Mouse (Mus musculus): ENCODE results near the gene Serp2.
"Not testable (repeated sequence)": the region's sequence is repeated elsewhere in the genome, so short reads cannot be mapped to it uniquely, and the experiment has no call there.

Serp2 gene

DNA sequence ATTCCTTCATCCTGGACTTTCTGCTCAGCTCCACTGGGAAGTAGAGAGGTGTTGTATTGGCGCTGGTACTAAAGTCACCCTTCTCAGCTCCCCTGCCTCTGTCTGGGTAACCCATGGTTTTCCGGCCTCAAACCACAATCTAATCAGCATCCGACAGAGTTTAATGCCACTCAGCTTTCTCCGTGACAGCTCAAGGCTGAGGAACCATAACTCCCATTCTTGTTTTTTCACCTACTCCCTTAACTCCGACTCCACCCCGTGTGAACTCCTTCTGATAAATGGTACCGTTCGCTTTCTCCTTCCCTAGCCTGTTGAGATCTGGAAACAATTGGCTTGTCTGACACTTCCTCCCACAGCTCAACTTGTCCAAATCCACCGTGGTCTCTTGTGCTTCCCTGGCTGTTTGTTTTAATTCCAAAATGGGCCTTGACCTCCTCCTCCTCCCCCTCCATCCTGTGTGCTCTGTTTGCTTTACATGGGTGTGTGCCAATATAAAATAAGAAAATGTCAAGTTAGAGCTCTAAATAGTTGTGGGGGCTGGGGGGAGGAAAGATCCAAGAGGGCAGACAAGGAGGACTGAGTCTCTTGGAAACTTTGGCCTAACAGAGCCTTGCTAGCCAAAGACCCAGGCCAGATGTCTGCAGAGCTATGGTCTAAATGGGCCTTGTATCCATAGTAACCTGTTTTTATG, 12.7 kb upstream of the Serp2 start:
- no peak for DNase-seq (ENCODE audit: low spot score in 2 of 2)

DNA sequence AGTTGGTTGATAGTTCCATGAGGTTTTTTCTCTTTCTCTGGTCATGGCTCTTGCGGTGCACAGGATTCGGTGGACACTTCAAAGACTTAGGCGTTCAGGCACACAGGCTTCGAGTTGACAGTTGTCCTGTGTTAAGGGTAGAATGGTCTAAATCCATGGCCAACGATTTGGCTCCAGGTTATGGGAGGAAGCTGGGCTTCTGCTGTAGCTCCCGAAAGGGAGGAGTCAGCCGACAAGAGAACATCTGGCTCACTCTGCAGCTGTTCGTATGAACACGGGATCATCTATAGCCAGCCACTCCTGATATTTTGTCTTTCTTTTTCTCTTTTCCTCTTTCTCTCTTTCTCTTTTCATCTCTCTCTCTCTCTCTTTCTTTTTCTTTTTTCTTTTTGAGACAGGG, 11.9 kb upstream of the Serp2 start:
- no peak for DNase-seq (ENCODE audit: low spot score in 2 of 2)

DNA sequence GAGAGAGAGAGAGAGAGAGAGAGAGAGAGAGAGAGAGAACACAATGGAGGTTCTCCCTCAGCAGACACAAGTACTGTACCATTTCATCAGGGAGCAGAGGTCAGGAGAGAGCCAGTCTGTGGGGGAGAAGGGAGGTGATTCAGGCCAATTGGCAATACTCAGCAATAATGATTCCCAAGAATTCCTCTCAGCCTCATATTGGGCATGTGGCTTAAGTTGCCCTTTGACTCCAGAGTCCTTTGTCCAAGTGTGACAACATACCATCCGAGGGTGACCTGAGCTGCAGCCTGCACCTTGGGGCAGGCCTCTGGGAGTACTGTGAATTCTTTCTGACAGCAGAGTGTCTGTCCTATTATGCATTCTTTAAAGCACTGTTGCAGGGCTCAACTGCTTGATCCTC, 10.6 kb upstream of the Serp2 start:
- no peak for DNase-seq (ENCODE audit: low spot score in 2 of 2)

DNA sequence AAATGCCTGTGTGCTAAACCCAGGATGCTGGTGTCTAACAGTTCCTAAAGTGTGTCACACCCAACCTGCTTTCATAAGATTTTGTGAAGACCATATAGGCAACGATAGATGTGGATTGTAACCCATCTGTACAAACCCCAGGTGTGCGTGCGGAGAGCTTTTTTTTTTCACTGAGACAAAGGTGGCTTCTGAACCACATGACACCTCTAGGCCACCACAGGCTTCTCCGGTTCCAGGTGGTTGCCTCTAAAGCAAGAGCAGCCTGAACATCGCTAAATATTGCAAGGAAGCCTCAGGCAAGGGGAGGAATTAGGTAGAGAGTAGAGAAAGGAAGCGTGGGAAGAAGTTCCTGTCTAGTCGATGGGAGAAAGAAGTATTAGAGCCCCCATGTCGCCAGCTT, 10.0 kb upstream of the Serp2 start:
- peak; percentile 43 to 48 for DNase-seq (ENCODE audit: low spot score in 2 of 2)

DNA sequence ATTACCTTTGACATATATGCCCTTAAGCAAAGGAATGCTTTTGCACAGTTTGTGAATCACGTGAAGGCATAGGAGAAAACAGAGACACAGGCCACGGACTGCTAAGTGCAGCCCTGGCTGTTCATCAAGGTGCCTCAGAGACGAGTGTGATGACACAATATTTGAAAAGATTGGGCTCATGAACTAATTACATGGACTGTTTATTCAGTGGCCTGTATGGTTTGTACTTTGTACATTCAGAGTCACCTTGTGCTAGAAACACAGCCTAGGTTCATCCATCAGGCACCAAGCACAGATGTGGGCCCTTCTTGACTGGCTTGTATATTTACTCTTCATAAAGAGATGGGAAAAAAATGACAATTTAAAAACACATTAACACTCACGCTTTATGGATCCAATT, 9.5 kb upstream of the Serp2 start:
- no peak for DNase-seq (ENCODE audit: low spot score in 2 of 2)

DNA sequence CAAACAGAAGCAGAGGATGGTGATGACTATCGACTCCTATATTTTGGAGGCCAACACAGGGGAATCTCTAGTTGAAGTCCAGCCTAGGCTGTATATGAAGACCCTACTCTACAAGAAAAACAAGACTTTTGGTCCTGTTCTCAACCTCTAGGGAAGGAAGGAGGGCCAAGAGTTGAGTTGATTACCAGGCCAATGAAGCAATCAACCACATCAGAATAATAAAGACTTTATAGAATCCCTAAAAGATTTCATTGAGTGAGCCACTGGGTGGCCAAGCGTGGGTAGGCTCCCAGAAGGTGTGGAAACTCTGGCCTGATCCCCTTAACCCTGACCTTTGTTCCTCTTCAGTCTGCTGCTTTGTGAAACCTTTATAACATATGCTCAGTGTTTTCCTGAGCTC, 2.5 kb upstream of the Serp2 start:
- no peak for DNase-seq (ENCODE audit: low spot score in 2 of 2)

DNA sequence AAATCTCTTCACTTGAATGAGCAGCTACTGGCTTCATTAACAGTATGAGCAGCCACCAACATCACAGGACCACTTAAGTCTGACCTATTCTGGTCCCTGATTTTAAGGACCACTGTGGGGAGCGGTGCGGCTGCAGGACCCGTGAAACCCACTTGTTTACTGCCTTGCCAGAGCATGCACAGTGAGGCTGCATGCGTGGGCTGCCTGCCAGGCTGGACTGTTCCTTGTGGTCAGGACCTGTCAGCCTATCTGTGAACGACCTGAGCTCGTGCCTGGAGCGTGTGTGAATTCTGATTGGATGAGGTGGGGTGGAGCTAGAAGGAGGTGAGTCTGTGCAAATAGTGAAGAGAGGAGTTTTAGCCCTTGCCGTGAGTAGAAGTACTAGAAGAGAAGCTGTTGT, 1.5 kb upstream of the Serp2 start:
- not testable (repeated sequence) for DNase-seq (ENCODE audit: low spot score in 2 of 2)

DNA sequence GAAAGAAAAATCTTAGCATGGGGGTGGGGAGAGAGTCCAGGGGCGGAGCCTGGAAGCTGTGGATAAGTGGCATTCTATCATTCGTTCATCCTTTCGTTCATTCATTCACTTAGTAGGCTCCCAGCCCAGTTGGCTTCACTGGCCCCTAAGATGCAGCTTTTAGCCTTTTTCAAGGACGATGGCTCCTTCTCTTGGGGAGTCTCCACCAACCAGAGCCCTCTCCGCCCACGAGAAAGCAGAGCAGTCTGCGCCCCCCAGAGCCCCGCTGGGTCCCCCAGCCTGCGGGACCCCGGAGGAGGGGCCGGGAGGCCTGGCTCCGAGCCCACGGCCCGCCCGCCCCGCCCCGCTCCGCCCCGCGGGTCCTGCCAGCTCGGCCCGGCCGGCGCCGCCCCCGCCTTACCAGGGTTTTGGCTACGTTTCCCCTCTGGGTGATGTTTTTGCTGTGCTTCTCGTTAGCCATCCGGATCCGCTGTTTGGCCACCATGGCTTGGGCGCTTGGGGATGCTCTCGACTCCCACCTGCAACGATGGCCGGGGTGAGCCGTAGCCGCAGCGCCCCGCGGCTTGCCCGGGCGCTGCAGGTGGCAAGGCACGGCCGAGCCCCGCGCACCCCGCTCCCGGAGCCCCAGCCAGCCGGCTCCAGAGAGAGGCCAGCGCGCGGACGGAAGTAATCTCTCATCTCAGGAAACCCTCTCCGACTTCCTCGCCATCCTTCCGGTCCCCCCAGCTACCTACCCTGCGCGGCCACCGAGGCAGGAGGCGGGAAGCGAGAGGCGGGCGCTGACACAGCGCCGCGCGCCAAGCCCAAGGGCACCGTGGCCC, 448 bp downstream of the Serp2 start:
- peak; percentile 55 to 66 for DNase-seq (ENCODE audit: low spot score in 2 of 2)

DNA sequence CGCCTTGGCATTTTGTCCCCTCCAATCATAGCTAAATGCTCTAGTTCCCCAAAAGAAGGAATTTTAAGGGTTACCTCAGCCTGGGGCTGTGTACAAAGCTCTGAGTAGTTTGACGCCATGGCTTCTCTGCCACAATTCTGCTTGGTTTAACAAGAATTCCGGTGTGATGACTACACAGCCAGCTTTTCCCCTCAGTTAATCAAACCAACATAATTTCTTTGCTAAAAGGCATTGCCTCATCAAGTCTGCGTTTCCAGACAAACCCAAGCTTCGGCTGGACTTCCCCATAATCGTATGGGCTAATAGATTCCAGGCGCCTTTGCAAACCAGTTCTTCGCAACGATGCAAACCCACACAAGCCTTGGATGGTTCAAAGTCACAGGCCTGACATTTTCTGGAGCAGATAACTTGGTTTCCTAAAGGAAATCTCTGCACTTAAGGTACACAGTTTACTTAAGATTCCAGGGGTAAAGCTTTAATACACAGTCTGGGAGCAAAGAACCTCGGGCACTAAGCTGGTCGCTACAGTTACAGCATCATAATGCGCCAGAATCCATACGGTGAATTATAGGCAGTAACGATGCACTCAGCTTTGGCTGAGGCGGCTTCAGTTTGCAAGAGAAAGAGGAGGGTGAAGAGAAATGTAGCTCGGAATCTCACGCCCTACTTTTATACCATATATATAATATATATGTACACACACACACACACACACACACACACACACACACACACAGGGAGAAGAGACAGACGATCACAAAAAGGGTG, 1.2 kb downstream of the Serp2 start:
- no peak for DNase-seq (ENCODE audit: low spot score in 2 of 2)

DNA sequence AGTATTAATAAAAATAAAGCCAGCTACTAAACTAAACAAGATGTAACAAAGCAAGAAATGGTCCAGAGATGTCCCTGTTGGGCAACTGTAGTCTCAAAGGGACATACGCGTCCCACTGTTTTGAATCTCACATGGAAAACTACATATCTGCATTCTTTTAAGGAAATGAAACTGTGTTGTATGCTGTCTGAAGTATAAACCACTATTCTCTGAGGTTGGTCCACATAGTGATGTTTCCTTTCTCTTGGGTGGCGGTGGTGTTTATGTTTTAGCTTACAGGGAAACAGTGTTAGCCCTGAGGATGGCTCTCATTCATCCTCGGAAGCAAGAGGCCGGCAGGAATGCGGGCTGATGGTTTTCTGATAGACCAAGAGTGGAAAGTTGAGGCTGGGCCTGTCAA, 12.6 kb downstream of the Serp2 start:
- DNase-seq (ENCODE audit: low spot score in 2 of 2), result no peak

DNA sequence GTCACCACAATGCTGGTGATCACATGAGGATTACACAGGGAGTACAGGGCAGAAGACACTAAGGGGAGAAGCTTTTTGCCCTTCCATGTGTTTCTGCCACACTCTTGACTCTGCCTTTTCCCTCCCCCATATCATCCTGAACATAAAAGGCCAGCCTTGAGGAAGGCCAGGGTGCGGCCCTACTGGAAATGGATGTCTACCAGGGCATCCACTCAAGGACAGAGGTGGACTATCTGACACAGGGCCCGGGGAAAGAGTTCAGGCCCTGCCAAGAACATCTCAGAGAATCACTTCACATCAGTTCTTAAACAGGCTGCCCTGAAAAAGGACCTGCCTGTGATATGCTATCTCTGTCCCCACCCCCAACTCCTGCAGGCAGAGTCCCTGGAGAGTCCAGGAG, 15.3 kb downstream of the Serp2 start:
- no peak for DNase-seq (ENCODE audit: low spot score in 2 of 2)

DNA sequence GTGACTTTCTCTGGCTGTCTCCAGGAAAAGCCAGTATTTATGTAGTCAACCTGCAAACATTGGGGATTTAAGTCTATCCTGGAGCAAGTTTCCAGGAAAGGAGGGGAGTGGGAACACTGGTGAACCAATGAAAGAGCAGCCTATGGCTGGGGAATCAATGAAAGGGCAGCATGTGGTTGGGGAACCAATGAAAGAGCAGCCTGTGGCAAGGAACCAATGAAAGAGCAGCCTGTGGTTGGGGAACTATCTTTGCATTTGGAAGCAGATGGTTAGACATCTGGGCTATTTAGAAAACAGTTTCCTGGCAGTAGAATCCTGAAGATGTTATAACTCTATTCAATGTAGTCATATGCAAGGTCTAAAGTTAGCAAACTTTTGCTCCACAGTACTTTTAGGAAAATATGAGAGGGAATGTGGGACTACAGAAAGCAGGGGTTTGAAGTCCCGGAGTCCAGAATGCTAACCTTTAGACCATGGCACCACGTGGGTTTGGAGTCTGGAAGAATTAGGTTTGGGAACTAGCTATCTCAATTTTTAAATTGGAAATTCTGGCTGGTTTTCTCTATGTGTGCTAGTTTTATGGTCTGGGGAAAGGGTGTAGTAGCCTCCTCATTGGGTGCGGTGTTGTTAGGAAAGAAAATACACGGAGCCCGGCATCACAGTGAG, 16.6 kb downstream of the Serp2 start:
- DNase-seq (ENCODE audit: low spot score in 2 of 2), result no peak

DNA sequence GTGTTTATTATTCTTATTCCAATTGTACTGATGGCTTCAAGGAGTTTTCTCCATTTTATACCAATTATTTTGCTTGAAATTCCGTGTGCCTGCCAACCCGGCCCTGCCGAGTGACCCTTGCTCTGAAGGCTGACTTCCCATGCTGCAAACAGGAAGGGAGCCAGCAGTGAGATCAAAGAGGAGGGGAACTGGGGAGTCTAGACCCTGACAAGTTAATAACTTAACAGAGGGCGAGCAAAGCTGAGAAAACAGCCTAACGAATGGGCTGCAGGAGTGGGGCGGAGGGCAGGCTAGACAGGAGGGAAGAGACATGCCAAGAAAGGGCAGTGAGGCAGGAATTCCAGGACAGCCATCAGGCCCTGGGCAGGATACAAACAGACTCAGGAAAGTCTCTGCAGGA, 19.8 kb downstream of the Serp2 start:
- no peak for DNase-seq (ENCODE audit: low spot score in 2 of 2)

DNA sequence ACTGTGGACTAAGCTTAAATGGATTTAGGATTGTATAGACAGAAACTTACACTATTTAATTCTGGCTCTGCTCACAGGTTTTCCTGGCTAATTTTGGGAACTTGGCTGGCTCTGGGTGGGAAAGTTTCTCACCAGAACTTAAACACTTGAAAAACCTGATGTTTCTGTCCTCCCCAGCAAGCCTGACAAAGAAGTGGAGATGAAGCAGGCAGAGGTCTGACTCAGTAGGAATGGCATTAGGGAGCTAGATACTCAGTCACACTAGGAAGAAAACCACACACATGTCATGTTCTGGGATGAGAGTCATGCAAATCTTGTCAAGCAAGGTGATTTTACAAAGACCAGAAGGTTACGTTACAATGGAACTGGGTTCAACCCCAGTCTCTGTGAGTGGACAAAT, 21.6 kb downstream of the Serp2 start:
- DNase-seq (ENCODE audit: low spot score in 2 of 2), result no peak

DNA sequence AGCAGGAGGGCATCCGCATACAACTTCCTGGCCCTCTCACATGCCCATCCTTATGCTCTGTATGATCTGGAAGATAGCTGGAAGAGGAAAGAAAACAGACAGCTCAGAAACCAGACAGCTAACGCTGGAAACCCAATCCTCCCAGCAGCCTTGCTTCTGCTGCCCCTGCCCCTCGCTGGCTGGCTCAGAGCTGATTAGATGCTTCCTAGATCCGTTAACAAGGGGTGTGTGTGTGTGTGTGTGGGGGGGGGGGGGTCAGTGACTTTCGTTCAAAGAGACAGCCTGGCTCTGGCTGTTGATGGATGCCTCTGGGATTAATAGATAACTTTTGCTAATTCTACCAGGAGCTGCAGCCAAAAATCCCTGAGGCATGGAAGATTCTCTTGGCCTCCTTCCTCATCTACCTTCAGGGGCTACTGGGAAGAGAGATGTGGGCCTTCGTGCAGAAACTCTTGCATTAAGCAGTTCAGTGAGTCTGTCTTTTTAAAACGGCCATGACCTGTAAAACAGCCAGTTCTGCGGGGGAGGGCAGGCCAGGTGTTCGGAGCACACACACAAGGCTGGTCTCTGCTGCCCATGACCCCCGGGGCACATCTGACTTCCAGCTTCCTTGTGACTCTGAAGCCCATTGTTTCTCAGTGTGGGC, 23.4 kb downstream of the Serp2 start:
- peak in 1 of 2 experiments; percentile 5 for DNase-seq (ENCODE audit: low spot score in 2 of 2)

DNA sequence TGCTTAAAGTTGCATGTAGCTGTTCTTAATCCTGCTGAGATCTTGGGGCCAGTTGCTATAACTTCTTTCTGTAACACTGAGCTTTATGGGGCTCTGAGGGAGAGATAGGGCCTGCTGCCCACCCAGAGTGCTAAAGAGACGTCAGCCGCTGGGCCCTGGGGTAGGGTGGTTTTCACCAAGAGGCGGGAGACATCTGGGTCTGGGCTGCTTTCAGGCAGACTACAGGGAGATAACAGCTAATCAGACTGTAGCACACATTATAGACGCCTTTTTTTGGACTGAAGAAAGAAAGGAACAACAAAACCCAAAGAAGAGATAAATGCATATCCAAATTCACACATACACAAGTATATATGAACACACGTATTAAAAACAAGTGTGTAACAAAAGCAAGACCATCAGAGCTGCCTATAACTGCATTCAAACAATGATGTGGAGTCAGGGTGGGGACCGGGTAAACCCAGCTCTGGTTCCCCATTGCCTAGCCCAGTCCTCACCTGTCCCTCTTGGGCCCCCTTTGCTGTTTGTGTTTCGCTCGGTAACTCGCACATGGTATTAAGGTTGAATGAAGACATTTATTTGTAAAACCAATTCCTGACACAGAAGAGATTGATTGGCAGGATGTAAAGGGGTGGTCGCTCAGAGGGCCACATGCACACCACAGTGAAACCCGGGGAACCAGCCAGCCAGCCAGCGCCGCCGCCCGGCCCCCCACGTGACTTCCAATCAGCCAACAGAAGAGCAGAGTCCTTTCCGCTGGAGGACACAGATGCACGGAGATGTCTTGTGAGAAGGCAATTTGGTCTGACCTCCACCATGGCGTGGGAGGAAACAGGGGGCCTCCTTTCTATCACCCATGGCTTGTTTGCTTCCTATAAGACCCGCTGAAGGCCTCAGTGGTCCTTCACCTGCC, 24.2 kb downstream of the Serp2 start:
- peak; percentile 35 to 59 for DNase-seq (ENCODE audit: low spot score in 2 of 2)

DNA sequence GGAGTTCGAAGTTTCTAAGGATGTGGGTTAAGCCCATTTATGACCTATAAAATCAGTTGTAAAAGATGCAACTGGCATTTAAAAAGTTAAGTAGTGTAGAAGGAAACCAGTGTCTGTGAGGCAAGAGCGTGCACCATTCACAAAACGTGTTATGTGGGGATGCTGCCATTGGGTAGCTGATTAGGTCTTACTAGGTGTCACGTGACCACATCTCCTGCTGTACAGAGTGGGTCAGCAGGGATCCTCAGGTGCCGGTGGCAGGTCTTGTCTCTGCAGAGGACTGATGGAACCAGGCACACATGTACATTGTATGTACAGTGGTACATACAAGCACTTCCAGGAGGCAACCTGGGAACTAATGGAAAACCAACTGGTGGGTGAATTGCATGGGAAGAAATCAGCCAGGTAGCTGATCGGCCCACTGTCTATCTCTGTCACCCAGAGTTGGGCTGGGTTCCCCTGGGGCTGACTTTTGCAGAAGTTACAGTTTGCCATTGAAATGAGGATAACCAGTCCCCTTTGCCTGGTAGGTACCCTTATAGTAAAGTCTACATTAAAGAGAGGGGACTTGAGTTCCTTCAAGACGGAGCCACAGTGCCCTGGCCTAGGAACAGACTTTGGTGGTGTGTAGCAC, 25.5 kb downstream of the Serp2 start:
- no peak for DNase-seq (ENCODE audit: low spot score in 2 of 2)

DNA sequence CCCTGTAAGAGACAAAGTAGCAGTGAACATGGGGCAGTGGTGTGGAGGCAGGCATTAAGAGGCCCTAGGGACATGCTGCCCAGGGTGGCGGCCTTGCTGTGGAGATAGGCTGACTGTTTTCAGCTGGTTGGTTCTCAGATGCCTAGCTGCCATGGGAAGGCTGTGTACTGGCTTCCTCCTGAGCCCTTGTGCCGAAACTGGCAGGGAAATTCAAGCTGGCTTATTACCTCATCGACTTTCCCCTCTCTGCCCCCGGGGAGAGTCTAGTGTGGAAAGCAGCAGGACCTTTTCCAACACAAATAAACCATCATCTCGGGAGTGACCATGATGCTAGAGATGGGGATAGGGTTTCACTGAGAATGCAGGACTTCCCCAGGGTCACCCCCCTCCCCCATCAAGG, 28.0 kb downstream of the Serp2 start:
- no peak for DNase-seq (ENCODE audit: low spot score in 2 of 2)

DNA sequence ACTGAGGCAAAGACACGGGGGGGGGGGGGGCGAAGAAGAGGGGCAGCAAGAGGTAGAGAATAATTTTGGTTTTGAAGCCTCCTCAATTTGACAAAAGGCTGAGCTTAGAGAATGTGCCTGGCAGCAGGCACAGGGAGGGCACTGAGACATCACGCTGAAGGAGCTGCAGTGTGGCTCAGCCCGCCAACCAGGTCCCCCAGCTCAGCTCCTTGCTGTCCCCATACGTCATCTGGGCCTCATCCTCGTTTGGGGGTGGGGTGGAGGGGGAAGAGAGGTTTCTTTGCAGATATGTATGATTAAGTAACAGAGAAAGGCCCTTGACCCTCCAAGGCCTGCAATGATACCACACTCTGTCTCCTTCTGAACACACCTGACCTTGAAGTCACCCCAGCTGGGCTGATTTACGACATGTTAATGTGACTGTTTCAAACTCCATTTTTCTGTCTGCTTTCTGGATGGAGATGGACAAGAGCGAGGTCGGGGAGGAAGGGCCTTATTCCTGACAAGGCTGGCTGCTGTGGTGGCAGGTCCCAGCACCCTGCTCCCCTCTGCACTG, 28.9 kb downstream of the Serp2 start:
- DNase-seq (ENCODE audit: low spot score in 2 of 2), result no peak
